Mouse (Mus musculus) kidney, embryonic 14.5 days (tissue): ENCODE measurements around the gene Camkk1. TPM values are rescaled to one million over a fixed set of nuclear protein-coding genes. Genes with fewer than 3 reads are reported as not detected.

Experiments used
- ATAC-seq: fragments of 200-750 bp; cut with Nextera tagmentation; 2 replicates; pipeline ENCODE4 v1.8.0; 2017; ENCODE audit warnings: moderate number of reproducible peaks, mild to moderate bottlenecking, moderate TSS enrichment, moderate library complexity; ENCODE audit not compliant: low FRiP score, low TSS enrichment
- H3K27ac ChIP-seq: fragments of 300-500 bp; sonication (generic); 2 replicates; pipeline ENCODE4 v1.5.1; 2014; ENCODE audit warnings: low read depth, mild to moderate bottlenecking, low read length, moderate library complexity, mixed read lengths
- H3K27me3 ChIP-seq: fragments of 300-500 bp; sonication (generic); 2 replicates; pipeline ENCODE4 v1.6.1; 2014; ENCODE audit warnings: mild to moderate bottlenecking, low read length; ENCODE audit not compliant: control insufficient read depth, insufficient read depth
- H3K36me3 ChIP-seq: fragments of 300-500 bp; sonication (generic); 2 replicates; pipeline ENCODE4 v1.6.1; 2014; ENCODE audit warnings: low read length, mixed read lengths; ENCODE audit not compliant: control insufficient read depth, insufficient read depth
- H3K4me1 ChIP-seq: fragments of 300-500 bp; sonication (generic); 2 replicates; pipeline ENCODE4 v1.6.1; 2014; ENCODE audit warnings: low read length, mixed read lengths; ENCODE audit not compliant: control insufficient read depth, insufficient read depth
- H3K4me2 ChIP-seq: fragments of 300-500 bp; sonication (generic); replicated peaks from 2 replicates; pipeline ENCODE4 v1.6.1; 2014; ENCODE audit warnings: low read depth, mild to moderate bottlenecking, low read length
- H3K4me3 ChIP-seq: fragments of 300-500 bp; sonication (generic); 2 replicates; pipeline ENCODE4 v1.5.1; 2014; ENCODE audit warnings: mild to moderate bottlenecking, low read length
- H3K9ac ChIP-seq: fragments of 300-500 bp; sonication (generic); 2 replicates; pipeline ENCODE4 v1.6.1; 2014; ENCODE audit warnings: low read depth, mild to moderate bottlenecking, low read length, moderate library complexity
- H3K9me3 ChIP-seq: fragments of 300-500 bp; sonication (generic); 2 replicates; pipeline ENCODE4 v1.6.1; 2016; ENCODE audit warnings: low read length; ENCODE audit not compliant: control insufficient read depth
- WGBS: fragments of 180-500 bp; shearing (Covaris S2); extraction: QIAGEN DNeasy Blood & Tissue Kit; methylation state at CpG from one replicate; pipeline ENCODE4 v1.1.7; 2014; 5-methylcytosine and 5-hydroxymethylcytosine counted together
- polyA plus RNA-seq: library from polyadenylated mRNA; unstranded; fragments of >200 nt; fragmentation: Nextera tagmentation; extraction: Ambion mirVana; gene quantifications from 2 replicates; pipeline ENCODE4 v1.2.1, GENCODE M21; 2014

Gene Camkk1
- polyA plus RNA-seq, 1 experiment from 2014 or later, result 2.8 TPM

DNA sequence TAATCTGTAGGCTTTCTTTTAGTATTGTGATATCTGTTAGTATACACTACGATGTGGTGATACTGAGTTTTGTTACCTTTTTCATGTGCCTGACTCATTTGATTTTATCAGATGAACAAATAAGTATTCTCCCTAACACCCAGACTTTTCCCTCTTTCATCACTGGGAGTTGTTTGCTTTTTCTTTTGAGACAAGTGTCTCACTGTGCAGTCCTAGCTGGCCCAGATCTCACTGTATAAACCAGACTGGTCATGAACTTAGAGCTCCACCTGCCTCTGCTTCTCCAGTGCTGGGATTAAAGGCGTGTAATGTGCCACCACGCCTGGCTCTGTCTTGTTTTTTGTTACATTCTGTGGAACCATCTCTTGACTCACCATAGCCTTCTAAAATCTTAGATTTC is 40.8 kb downstream of the Camkk1 start:
- no peak overlapping the region for H3K9ac ChIP-seq
- ATAC-seq, result no peak
- H3K9me3 ChIP-seq, result no peaks in the 10 kb centered on the region
- H3K27ac ChIP-seq, result no peak overlapping the region
- H3K27me3 ChIP-seq, result no peaks in the 10 kb centered on the region
- no peak overlapping the region for H3K4me2 ChIP-seq
- 95% methylated on average over 3 of the region's 3 CpGs for WGBS
- peaks cover 54% of the 10 kb centered on the region for H3K36me3 ChIP-seq
- no peak overlapping the region for H3K4me3 ChIP-seq
- no peaks in the 10 kb centered on the region for H3K4me1 ChIP-seq

DNA sequence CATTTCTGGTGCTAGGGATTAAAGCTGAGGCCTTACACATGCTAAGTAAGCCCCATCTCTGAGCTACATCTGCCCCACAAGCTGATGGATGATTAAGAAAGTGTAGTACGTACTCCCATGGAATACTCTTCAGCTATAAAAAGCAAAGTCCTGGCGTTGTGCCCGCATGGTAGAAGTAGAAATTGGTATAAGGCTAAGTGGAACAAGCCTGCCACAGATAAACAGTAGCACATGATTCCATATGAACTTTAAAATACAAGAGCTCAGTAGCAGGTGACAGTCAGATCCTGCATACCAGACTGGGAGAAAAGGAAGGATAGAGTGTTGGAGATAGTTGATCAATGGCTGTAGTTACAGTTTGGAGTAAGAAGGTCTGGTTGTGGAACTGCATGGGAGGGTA is 42.6 kb downstream of the Camkk1 start:
- Histone ChIP-seq H3K27me3 (no peaks in the 10 kb centered on the region), H3K4me3 (no peak overlapping the region), H3K27ac (no peak overlapping the region), H3K4me1 (no peaks in the 10 kb centered on the region), H3K9me3 (no peaks in the 10 kb centered on the region), H3K36me3 (peaks cover 48% of the 10 kb centered on the region), H3K9ac (no peak overlapping the region), H3K4me2 (no peak overlapping the region)
- 96% methylated on average over 3 of the region's 3 CpGs for WGBS
- ATAC-seq, result no peak

DNA sequence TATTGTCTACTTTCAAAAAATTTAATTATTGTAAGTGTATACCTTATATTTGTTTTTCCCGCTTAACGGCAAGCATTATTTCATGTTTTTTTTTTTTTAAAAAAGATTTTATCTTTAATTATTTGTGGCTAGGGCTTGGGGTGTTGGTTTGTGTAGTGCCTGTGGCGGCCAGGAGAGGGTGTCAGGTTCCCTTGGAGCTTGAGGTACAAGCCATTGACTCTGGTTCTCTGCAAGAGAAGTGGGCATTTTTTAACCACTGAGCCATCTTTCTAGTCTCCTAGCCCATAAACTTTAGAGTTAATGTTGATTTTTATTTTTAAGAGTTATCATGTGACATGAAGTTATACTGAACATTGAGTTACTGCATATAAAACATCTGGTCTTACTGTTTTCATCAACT is 53.0 kb downstream of the Camkk1 start:
- 84% methylated on average over 3 of the region's 3 CpGs for WGBS
- H3K36me3 ChIP-seq, result peaks cover 88% of the 10 kb centered on the region
- ATAC-seq, result no peak
- H3K4me2 ChIP-seq, result no peak overlapping the region
- H3K4me3 ChIP-seq, result no peak overlapping the region
- H3K9ac ChIP-seq, result no peak overlapping the region
- no peaks in the 10 kb centered on the region for H3K9me3 ChIP-seq
- no peak overlapping the region for H3K27ac ChIP-seq
- H3K27me3 ChIP-seq, result no peaks in the 10 kb centered on the region
- H3K4me1 ChIP-seq, result no peaks in the 10 kb centered on the region

DNA sequence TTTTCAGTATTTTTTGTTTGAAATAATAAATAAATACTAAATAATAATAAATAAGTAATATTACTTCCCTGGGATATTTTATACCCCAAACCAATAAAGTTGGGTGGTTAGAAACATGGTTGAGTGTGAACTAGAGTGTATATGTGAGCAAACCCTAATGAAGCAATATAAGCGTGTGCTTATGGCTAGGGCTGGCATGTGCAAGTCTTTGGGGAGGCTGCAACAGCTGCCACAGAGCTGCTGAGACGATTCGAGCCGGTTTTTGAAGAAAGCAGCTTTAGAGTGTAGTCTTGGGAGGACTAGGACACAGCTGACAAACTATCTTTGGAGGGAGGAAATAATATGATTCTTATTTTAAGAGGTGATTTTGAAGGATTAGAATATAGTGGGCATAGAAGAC is 57.5 kb downstream of the Camkk1 start:
- ATAC-seq, result no peak
- Histone ChIP-seq H3K27ac (no peak overlapping the region), H3K4me2 (no peak overlapping the region), H3K36me3 (peaks cover 84% of the 10 kb centered on the region), H3K4me1 (no peaks in the 10 kb centered on the region), H3K4me3 (no peak overlapping the region), H3K9me3 (no peaks in the 10 kb centered on the region), H3K27me3 (no peaks in the 10 kb centered on the region), H3K9ac (no peak overlapping the region)
- WGBS, result 92% methylated on average over 4 of the region's 4 CpGs

DNA sequence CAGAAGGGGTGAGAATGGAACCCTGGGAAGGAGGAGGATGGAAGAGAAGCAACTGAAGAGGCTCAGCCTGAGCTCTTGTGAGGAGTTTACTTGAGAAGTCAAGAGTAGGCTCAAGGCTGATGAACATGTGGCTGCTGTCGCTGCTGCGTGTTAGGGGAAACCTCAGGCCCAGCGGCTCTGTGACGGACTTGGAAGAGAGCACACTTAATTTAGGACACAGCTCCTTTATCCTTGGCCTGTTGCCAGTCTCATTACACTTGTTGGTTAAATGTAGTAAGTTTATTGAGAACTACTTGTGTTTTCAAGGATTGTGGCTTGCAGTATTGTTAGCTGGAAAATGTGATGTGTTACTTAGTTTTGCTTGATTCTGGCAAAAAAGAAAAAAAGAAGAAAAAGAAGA is 57.9 kb downstream of the Camkk1 start:
- 82% methylated on average over 4 of the region's 4 CpGs for WGBS

DNA sequence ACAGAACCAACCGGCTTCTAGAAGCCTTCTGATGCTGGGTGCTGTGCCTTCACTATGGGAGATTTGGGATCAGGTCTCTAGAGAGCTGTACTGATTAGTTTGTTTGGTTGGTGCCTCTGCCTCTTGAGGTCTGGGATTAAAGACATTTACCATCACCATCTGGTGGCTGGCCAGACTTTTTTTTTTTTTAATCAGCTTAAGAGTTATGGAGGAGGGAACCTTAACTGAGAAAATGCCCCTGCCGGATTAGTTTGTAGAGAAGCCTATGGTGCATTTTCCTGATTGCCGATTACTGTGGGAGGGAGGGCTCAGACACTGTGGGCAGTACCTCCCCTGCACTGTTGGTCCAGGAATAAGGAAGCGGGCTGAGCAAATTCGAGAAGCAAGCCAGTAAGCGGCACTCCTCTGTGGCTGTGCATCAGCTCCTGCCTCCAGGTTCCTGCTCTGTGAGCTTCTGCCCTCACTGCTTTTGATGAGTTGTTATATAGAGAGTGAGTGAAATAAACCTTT is 58.5 kb downstream of the Camkk1 start:
- WGBS, result 93% methylated on average over 6 of the region's 6 CpGs
- H3K4me2 ChIP-seq, result no peak overlapping the region
- no peaks in the 10 kb centered on the region for H3K27me3 ChIP-seq
- no peak overlapping the region for H3K4me3 ChIP-seq
- no peak for ATAC-seq
- no peaks in the 10 kb centered on the region for H3K4me1 ChIP-seq
- peaks cover 89% of the 10 kb centered on the region for H3K36me3 ChIP-seq
- H3K27ac ChIP-seq, result no peak overlapping the region
- no peak overlapping the region for H3K9ac ChIP-seq
- no peaks in the 10 kb centered on the region for H3K9me3 ChIP-seq

More for the DNA sequence above, 57.9 kb downstream of the Camkk1 start:
- no peak for ATAC-seq
- Histone ChIP-seq H3K27me3 (no peaks in the 10 kb centered on the region), H3K9me3 (no peaks in the 10 kb centered on the region), H3K4me2 (no peak overlapping the region), H3K4me3 (no peak overlapping the region), H3K27ac (no peak overlapping the region), H3K9ac (no peak overlapping the region), H3K4me1 (no peaks in the 10 kb centered on the region), H3K36me3 (peaks cover 88% of the 10 kb centered on the region)

DNA sequence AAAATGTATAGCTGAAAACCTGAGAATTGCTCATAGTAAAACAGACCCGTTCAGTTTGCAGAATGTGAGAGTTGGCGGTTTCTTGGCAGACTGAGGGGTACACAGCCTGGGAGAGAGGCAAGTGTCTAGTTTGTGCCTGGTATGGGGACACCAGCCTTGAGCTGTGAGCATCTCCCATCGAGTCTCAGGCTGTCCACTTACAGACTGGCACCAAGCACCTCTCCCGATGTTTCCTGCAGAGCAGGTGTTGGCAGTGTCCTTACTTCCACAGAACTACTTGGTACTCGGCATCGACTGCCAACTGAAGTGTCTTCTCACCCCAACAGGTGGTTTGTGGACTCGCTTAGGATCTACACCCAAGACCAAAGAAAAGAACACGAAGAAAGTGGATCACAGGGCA is 59.8 kb downstream of the Camkk1 start:
- Histone ChIP-seq H3K36me3 (peaks cover 78% of the 10 kb centered on the region), H3K9ac (no peak overlapping the region), H3K9me3 (no peaks in the 10 kb centered on the region), H3K4me1 (no peaks in the 10 kb centered on the region), H3K4me2 (no peak overlapping the region), H3K27me3 (no peaks in the 10 kb centered on the region), H3K4me3 (no peak overlapping the region), H3K27ac (no peak overlapping the region)
- 94% methylated on average over 8 of the region's 8 CpGs for WGBS
- ATAC-seq, result no peak

DNA sequence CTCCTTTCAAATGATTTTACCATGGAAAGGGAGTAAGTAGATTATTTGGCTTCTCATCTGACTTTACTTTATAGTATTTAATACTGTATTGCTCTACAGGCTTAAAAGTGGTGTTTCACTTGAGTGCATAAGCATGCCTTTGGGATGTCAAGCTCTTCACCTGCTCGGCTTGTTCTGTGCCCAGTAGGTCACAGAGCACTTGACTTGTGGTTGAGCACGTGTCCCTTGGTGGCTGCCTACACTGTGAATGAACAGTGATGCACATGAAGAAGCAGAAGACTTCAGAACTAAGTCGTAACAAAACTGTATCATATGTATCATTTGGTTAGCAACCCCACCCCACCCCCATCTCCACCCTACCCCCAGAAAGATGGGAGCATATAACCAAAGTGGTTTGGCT is 61.5 kb downstream of the Camkk1 start:
- no peak overlapping the region for H3K4me2 ChIP-seq
- 87% methylated on average over 3 of the region's 3 CpGs for WGBS
- no peak overlapping the region for H3K9ac ChIP-seq
- no peak overlapping the region for H3K27ac ChIP-seq
- H3K4me3 ChIP-seq, result no peak overlapping the region
- H3K27me3 ChIP-seq, result no peaks in the 10 kb centered on the region
- H3K4me1 ChIP-seq, result no peaks in the 10 kb centered on the region
- ATAC-seq, result no peak
- peaks cover 70% of the 10 kb centered on the region for H3K36me3 ChIP-seq
- no peaks in the 10 kb centered on the region for H3K9me3 ChIP-seq

DNA sequence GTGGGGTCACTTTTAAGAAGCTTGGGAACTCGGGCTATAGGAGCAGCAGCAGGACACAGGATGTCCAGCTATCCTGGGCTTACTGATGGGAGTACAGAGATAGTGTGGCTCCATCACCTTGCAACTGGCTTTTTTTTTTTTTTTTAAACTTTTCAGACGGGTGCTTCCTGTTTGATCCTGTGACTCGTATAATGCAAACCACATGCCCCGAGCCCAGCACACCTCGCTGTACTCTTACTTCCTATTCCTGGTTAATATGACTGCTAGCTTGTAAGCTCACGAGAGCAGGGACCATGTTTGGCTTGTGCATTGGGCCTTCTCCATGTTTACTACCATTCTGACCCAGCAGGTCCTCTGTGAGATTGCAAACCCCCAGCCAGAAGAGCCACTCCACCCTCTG is 65.5 kb downstream of the Camkk1 start:
- Histone ChIP-seq H3K27ac (no peak overlapping the region), H3K9ac (no peak overlapping the region), H3K9me3 (no peaks in the 10 kb centered on the region), H3K4me1 (0 out of 2 replicates have a peak, but pooled peaks cover 2% of the 10 kb centered on the region), H3K4me2 (no peak overlapping the region), H3K36me3 (peaks cover 31% of the 10 kb centered on the region), H3K27me3 (no peaks in the 10 kb centered on the region), H3K4me3 (no peak overlapping the region)
- ATAC-seq, result no peak
- 83% methylated on average over 6 of the region's 6 CpGs for WGBS
